Mouse (Mus musculus) liver, adult 2 months (tissue): ENCODE results near the gene Slc35e2.

Experiments
- CTCF ChIP-seq: fragments of 200-500 bp; IDR thresholded peaks from 2 replicates; pipeline ENCODE4 v1.5.1; 2011; ENCODE audit warnings: low read depth, low read length, control low read depth
- POLR2A ChIP-seq: fragments of 200-500 bp; IDR thresholded peaks from 2 replicates; pipeline ENCODE4 v1.6.1; 2011; ENCODE audit warnings: low read length, control low read depth; ENCODE audit not compliant: insufficient read depth; ENCODE audit errors: extremely low read depth

- TF ChIP-seq POLR2A (no peak), CTCF (no peak)
Observed at GRCm38 (mm10) chr4:155602753-155603152, 1.5 kb downstream of the Slc35e2 start.
